Mouse (Mus musculus): Measurements from ENCODE around the gene Tbck.

- TF ChIP-seq CTCF (IDR thresholded peaks at IDR 0.05; ENCODE audit: borderline replicate concordance, control insufficient read depth, extremely low read depth, insufficient read depth, low read length, poor library complexity) (no peak), POLR2A (IDR thresholded peaks at IDR 0.05; ENCODE audit: control insufficient read depth, extremely low read depth, insufficient read depth, low read length, poor library complexity) (no peak)
Observed at GRCm38 (mm10) chr3:132850431-132850830, 166.5 kb downstream of the Tbck start.

Measured in thymus, adult 2 months (tissue).